21 mouse cellular contexts compared by ENCODE assay signal in the genomic region with DNA sequence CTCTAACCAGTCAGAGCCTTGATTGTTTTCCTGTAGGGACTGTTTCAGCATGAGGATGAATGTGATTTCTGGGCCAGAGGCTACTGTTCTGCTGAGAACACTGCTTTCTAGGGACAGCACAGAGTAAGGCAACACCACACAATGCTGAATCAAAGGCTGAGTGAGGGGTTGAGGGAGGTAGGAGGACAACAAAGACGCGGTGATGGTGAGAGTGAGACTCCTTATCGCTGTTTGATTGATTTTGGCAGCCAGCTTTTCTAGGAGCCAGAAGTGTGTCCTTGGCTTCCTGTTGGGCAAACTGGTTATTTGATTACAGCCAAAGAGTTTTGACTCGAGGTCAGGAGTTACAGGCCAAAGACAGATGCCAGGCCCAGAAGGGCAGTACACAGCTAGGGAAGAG. TPM values are rescaled to one million over a fixed set of nuclear protein-coding genes. Genes with fewer than 3 reads are reported as not detected.
DNase-seq lines count a peak whose midpoint lies in the region; ATAC-seq and TF ChIP-seq lines count a peak whose summit lies in the region.
"Had no signal": no experiment of that assay in that cellular context is flagged by ENCODE, and none has a peak within 500 bp of the region (broad histone marks: within the 10 kb centered on the region; RNA-seq: fewer than 3 reads in every experiment).

No protein-coding gene starts in this region.

- H3K9ac ChIP-seq in liver, adult 2 months (ENCODE audit: low read depth, low read length) = no peak overlapping the region
- H3K9ac ChIP-seq in liver, embryonic 11.5 days (ENCODE audit: low read depth, low read length) = no peak overlapping the region
- H3K9ac ChIP-seq in heart, embryonic 16.5 days (ENCODE audit: low read length) = no peak overlapping the region
- H3K9ac ChIP-seq in forebrain, embryonic 16.5 days (replicated peaks; ENCODE audit: low read depth, low read length) = no peak overlapping the region
- H3K9ac ChIP-seq: embryonic facial prominence, embryonic 15.5 days; limb, embryonic 15.5 days; lung, embryonic 14.5 days; midbrain, embryonic 12.5 days; neural tube, embryonic 15.5 days; stomach, embryonic 15.5 days had no signal

- no peaks in the 10 kb centered on the region for H3K27me3 ChIP-seq in liver, adult 2 months (ENCODE audit: control insufficient read depth, insufficient read depth, low read length)
- no peaks in the 10 kb centered on the region for H3K27me3 ChIP-seq in liver, embryonic 11.5 days (replicated peaks; ENCODE audit: control insufficient read depth, insufficient read depth, low read length)
- no peaks in the 10 kb centered on the region for H3K27me3 ChIP-seq in heart, embryonic 16.5 days (ENCODE audit: control insufficient read depth, insufficient read depth, low read length)
- no peaks in the 10 kb centered on the region for H3K27me3 ChIP-seq in forebrain, embryonic 16.5 days (replicated peaks; ENCODE audit: control insufficient read depth, insufficient read depth, low read length)
- H3K27me3 ChIP-seq: embryonic facial prominence, embryonic 15.5 days; limb, embryonic 15.5 days; midbrain, embryonic 12.5 days; neural tube, embryonic 15.5 days; stomach, embryonic 15.5 days had no signal

- no peak overlapping the region for H3K4me2 ChIP-seq in liver, embryonic 11.5 days
- H3K4me2 ChIP-seq in heart, embryonic 16.5 days (ENCODE audit: low read depth, low read length) = no peak overlapping the region
- H3K4me2 ChIP-seq in forebrain, embryonic 16.5 days (ENCODE audit: low read length) = no peak overlapping the region
- H3K4me2 ChIP-seq: embryonic facial prominence, embryonic 15.5 days; limb, embryonic 15.5 days; lung, embryonic 14.5 days; midbrain, embryonic 12.5 days; neural tube, embryonic 15.5 days; stomach, embryonic 15.5 days had no signal

- peaks cover 5% of the 10 kb centered on the region for H3K4me1 ChIP-seq in liver, adult 2 months (ENCODE audit: control insufficient read depth, insufficient read depth, low read length)
- no peaks in the 10 kb centered on the region for H3K4me1 ChIP-seq in liver, embryonic 11.5 days (replicated peaks; ENCODE audit: control insufficient read depth, insufficient read depth, low read length)
- H3K4me1 ChIP-seq in heart, embryonic 16.5 days (ENCODE audit: control insufficient read depth, insufficient read depth, low read length) = peaks cover 26% of the 10 kb centered on the region
- no peaks in the 10 kb centered on the region for H3K4me1 ChIP-seq in forebrain, embryonic 16.5 days (replicated peaks; ENCODE audit: control insufficient read depth, insufficient read depth, low read length)
- H3K4me1 ChIP-seq: embryonic facial prominence, embryonic 15.5 days; forebrain, embryonic 10.5 days; limb, embryonic 15.5 days; midbrain, embryonic 12.5 days; neural tube, embryonic 15.5 days; stomach, embryonic 15.5 days had no signal

- TF ChIP-seq POLR2A in liver, adult 2 months (IDR thresholded peaks at IDR 0.05; ENCODE audit: extremely low read depth, insufficient read depth, low read length) = no peak

- no peaks in the 10 kb centered on the region for H3K79me2 ChIP-seq in liver, adult 2 months (ENCODE audit: control insufficient read depth, insufficient read depth, low read length)

- no peaks in the 10 kb centered on the region for H3K36me3 ChIP-seq in liver, adult 2 months (ENCODE audit: control insufficient read depth, insufficient read depth, low read length)
- no peaks in the 10 kb centered on the region for H3K36me3 ChIP-seq in liver, embryonic 11.5 days (ENCODE audit: control insufficient read depth, insufficient read depth, low read length)
- H3K36me3 ChIP-seq in heart, embryonic 16.5 days (ENCODE audit: control insufficient read depth, insufficient read depth) = no peaks in the 10 kb centered on the region
- H3K36me3 ChIP-seq in forebrain, embryonic 16.5 days (ENCODE audit: control insufficient read depth, insufficient read depth) = no peaks in the 10 kb centered on the region
- H3K36me3 ChIP-seq: embryonic facial prominence, embryonic 15.5 days; forebrain, embryonic 10.5 days; limb, embryonic 15.5 days; midbrain, embryonic 12.5 days; neural tube, embryonic 15.5 days; stomach, embryonic 15.5 days had no signal

- peak; percentile 89 for DNase-seq in liver, adult 2 months (ENCODE audit: extremely low read depth, low read depth, low spot score)
- no peak for DNase-seq in liver, embryonic 11.5 days (ENCODE audit: low spot score)
- DNase-seq in adrenal gland, adult 8-10 months = peak; percentile 64
- DNase-seq in adrenal gland, postnatal 36 days = peak; percentile 31 to 48
- DNase-seq in cerebellum, postnatal 14 days = no peak
- DNase-seq: cerebellum, postnatal 10 days; embryo, embryonic 11 days; gastrocnemius, postnatal 10 days; lung, embryonic 14.5 days; right cerebral cortex, adult 18-20 months; thymus, postnatal 14 days had no signal

- TF ChIP-seq CTCF in liver, adult 2 months (IDR thresholded peaks at IDR 0.05; ENCODE audit: low read depth, low read length) = no peak

- no peaks in the 10 kb centered on the region for H3K9me3 ChIP-seq in liver, embryonic 11.5 days (ENCODE audit: control insufficient read depth, low read length)
- H3K9me3 ChIP-seq in heart, embryonic 16.5 days (replicated peaks; ENCODE audit: control insufficient read depth, low read length) = no peaks in the 10 kb centered on the region
- no peaks in the 10 kb centered on the region for H3K9me3 ChIP-seq in forebrain, embryonic 16.5 days (ENCODE audit: control insufficient read depth, low read length)
- H3K9me3 ChIP-seq: embryonic facial prominence, embryonic 15.5 days; forebrain, embryonic 10.5 days; limb, embryonic 15.5 days; midbrain, embryonic 12.5 days; neural tube, embryonic 15.5 days; stomach, embryonic 15.5 days had no signal

- no peak for ATAC-seq in liver, embryonic 11.5 days (replicated peaks; ENCODE audit: low FRiP score)
- ATAC-seq in heart, embryonic 16.5 days (replicated peaks; ENCODE audit: extremely low read depth, insufficient read depth, low FRiP score) = no peak
- no peak for ATAC-seq in forebrain, embryonic 16.5 days
- ATAC-seq: inflammation-experienced regulatory T-cells, adult 6 months had no signal

- no peak overlapping the region for H3K4me3 ChIP-seq in liver, adult 2 months (ENCODE audit: insufficient read depth, low read depth, low read length)
- no peak overlapping the region for H3K4me3 ChIP-seq in liver, embryonic 11.5 days (ENCODE audit: low read depth, low read length)
- no peak overlapping the region for H3K4me3 ChIP-seq in heart, embryonic 16.5 days (ENCODE audit: low read length)
- H3K4me3 ChIP-seq in forebrain, embryonic 16.5 days (replicated peaks; ENCODE audit: low read length) = no peak overlapping the region
- H3K4me3 ChIP-seq: embryonic facial prominence, embryonic 15.5 days; forebrain, embryonic 10.5 days; limb, embryonic 15.5 days; midbrain, embryonic 12.5 days; myocyte; neural tube, embryonic 15.5 days; stomach, embryonic 15.5 days had no signal

- 0% methylated on average over 4 of the region's 4 CpGs for WGBS in liver, adult 2 months
- WGBS in liver, embryonic 11.5 days = 52% methylated on average over 4 of the region's 4 CpGs
- 28% methylated on average over 4 of the region's 4 CpGs for WGBS in heart, embryonic 16.5 days
- 80% methylated on average over 4 of the region's 4 CpGs for WGBS in forebrain, embryonic 16.5 days

- H3K27ac ChIP-seq in liver, adult 2 months (replicated peaks; ENCODE audit: insufficient read depth, low read depth, low read length) = no peak overlapping the region
- no peak overlapping the region for H3K27ac ChIP-seq in liver, embryonic 11.5 days (ENCODE audit: low read depth, low read length)
- H3K27ac ChIP-seq in heart, embryonic 16.5 days (ENCODE audit: low read length) = peak overlapping the region; percentile 66
- H3K27ac ChIP-seq in forebrain, embryonic 16.5 days (ENCODE audit: low read length) = no peak overlapping the region
- H3K27ac ChIP-seq: embryonic facial prominence, embryonic 15.5 days; forebrain, embryonic 10.5 days; limb, embryonic 15.5 days; midbrain, embryonic 12.5 days; neural tube, embryonic 15.5 days; stomach, embryonic 15.5 days had no signal

RNA-seq across cellular contexts. Expression of a gene that starts 25.7 kb away (rescaled TPM):
- total RNA-seq in liver, adult 2 months (2014; rRNA removed) = 2.2 and 3.0 TPM in 2 replicates
- 0.48 and 0.98 TPM in 2 replicates for polyA plus RNA-seq in liver, adult 2 months (2012; rRNA removed)
- 2.1 and 2.9 TPM in 2 replicates for polyA plus RNA-seq in liver, embryonic 11.5 days (2014; fragmentation: Nextera tagmentation; extraction: Ambion mirVana)
- 10 to 100 TPM; 25.4 to 74.3 (median 41.9) TPM for total RNA-seq in adrenal gland, adult 8-10 months (2022)
- 10 to 100 TPM; 18.8 to 39.9 TPM for total RNA-seq in adrenal gland, postnatal 36 days (2021)
- 3.5 and 3.6 TPM in 2 replicates for polyA plus RNA-seq in heart, embryonic 16.5 days (2015; fragmentation: Nextera tagmentation; extraction: Ambion mirVana)
- polyA plus RNA-seq in forebrain, embryonic 16.5 days (2015; fragmentation: Nextera tagmentation; extraction: Ambion mirVana) = 2.4 and 2.9 TPM in 2 replicates

RNA-seq across cellular contexts. Expression of a gene that starts 40.9 kb away (rescaled TPM):
- 191 and 199 TPM in 2 replicates for total RNA-seq in liver, adult 2 months (2014; rRNA removed)
- 157 and 170 TPM in 2 replicates for polyA plus RNA-seq in liver, adult 2 months (2012; rRNA removed)
- 372 and 407 TPM in 2 replicates for polyA plus RNA-seq in liver, embryonic 11.5 days (2014; fragmentation: Nextera tagmentation; extraction: Ambion mirVana)
- total RNA-seq in adrenal gland, adult 8-10 months (2022) = 1,000 to 10,000 TPM in 1 of 4 experiments, 100 to 1,000 TPM in 3; 669 to 1,028 (median 803) TPM
- 100 to 1,000 TPM; 854 to 863 TPM for total RNA-seq in adrenal gland, postnatal 36 days (2021)
- 202 and 217 TPM in 2 replicates for polyA plus RNA-seq in heart, embryonic 16.5 days (2015; fragmentation: Nextera tagmentation; extraction: Ambion mirVana)
- polyA plus RNA-seq in forebrain, embryonic 16.5 days (2015; fragmentation: Nextera tagmentation; extraction: Ambion mirVana) = 73.0 and 74.1 TPM in 2 replicates

RNA-seq across cellular contexts. Expression of a gene that starts 54.0 kb away (rescaled TPM):
- total RNA-seq in liver, adult 2 months (2014; rRNA removed) = 0.47 and 0.55 TPM in 2 replicates
- 0.11 TPM in 1 of 2 replicates, not detected in the other for polyA plus RNA-seq in liver, adult 2 months (2012; rRNA removed)
- polyA plus RNA-seq in liver, embryonic 11.5 days (2014; fragmentation: Nextera tagmentation; extraction: Ambion mirVana) = 3.6 and 4.2 TPM in 2 replicates
- 10 to 100 TPM in 2 of 4 experiments, 1 to 10 TPM in 2; 6.7 to 12.5 (median 9.6) TPM for total RNA-seq in adrenal gland, adult 8-10 months (2022)
- 1 to 10 TPM; 5.2 to 5.4 TPM for total RNA-seq in adrenal gland, postnatal 36 days (2021)
- polyA plus RNA-seq in heart, embryonic 16.5 days (2015; fragmentation: Nextera tagmentation; extraction: Ambion mirVana) = 7.9 and 8.2 TPM in 2 replicates
- 9.8 and 10.6 TPM in 2 replicates for polyA plus RNA-seq in forebrain, embryonic 16.5 days (2015; fragmentation: Nextera tagmentation; extraction: Ambion mirVana)

Comparison
In these comparisons a context has a peak if more than half of its experiments do, and no peak if none do; other contexts are left out.
1. DNase-seq: peak in liver, adult 2 months (single experiment), adrenal gland, adult 8-10 months (single experiment) and adrenal gland, postnatal 36 days (2 of 2); none in liver, embryonic 11.5 days (single experiment) and cerebellum, postnatal 14 days (0 of 2).